8 mouse cellular contexts compared by ENCODE assay signal in genomic region chr8:84936962-84937546, GRCm38 (mm10). TPM values are rescaled to one million over a fixed set of nuclear protein-coding genes. Genes with fewer than 3 reads are reported as not detected.
DNase-seq lines count a peak whose midpoint lies in the region; ATAC-seq and TF ChIP-seq lines count a peak whose summit lies in the region.

Gene Mast1 (minus strand): TSS chr8:84937359.

- TF ChIP-seq CTCF in forebrain, postnatal 0 days (IDR thresholded peaks at IDR 0.05; ENCODE audit: low read depth): peak; percentile 81

- H3K36me3 ChIP-seq in forebrain, postnatal 0 days (ENCODE audit: insufficient read depth): peaks cover 6% of the 10 kb centered on the region
- no peaks in the 10 kb centered on the region for H3K36me3 ChIP-seq in intestine, embryonic 14.5 days (ENCODE audit: control insufficient read depth, insufficient read depth, low read length)
- no peaks in the 10 kb centered on the region for H3K36me3 ChIP-seq in limb, embryonic 11.5 days (ENCODE audit: control insufficient read depth, insufficient read depth, low read length)
- peaks cover 14% of the 10 kb centered on the region for H3K36me3 ChIP-seq in midbrain, embryonic 13.5 days

- DNase-seq in lung, adult 18-20 months: peak; percentile 34 to 43
- DNase-seq in lung, postnatal 25 days (ENCODE audit: low spot score): no peak
- peak; percentile 84 for DNase-seq in cerebellum, adult 8-10 months
- DNase-seq in forebrain, postnatal 0 days: peak; percentile 90
- peak; percentile 78 for DNase-seq in intestine, embryonic 14.5 days (ENCODE audit: low spot score)
- DNase-seq in limb, embryonic 11.5 days (ENCODE audit: low spot score): peak; percentile 73
- peak; percentile 48 to 80 for DNase-seq in spleen, postnatal 10 days (ENCODE audit: low spot score in 2 of 2)

- peak within 1 kb of the TSS; percentile 78 for H3K4me3 ChIP-seq in forebrain, postnatal 0 days (ENCODE audit: low read depth, low read length)
- peak within 1 kb of the TSS; percentile 39 for H3K4me3 ChIP-seq in intestine, embryonic 14.5 days (ENCODE audit: low read depth, low read length)
- H3K4me3 ChIP-seq in limb, embryonic 11.5 days (ENCODE audit: low read depth, low read length): peak within 1 kb of the TSS; percentile 40
- peak within 1 kb of the TSS; percentile 89 for H3K4me3 ChIP-seq in midbrain, embryonic 13.5 days (replicated peaks)

- under 1% methylated on average over 50 of the region's 50 CpGs for WGBS in forebrain, postnatal 0 days
- WGBS in intestine, embryonic 14.5 days: under 1% methylated on average over 49 of the region's 50 CpGs
- under 1% methylated on average over 50 of the region's 50 CpGs for WGBS in limb, embryonic 11.5 days
- under 1% methylated on average over 49 of the region's 50 CpGs for WGBS in midbrain, embryonic 13.5 days

- no peaks in the 10 kb centered on the region for H3K27me3 ChIP-seq in forebrain, postnatal 0 days (ENCODE audit: insufficient read depth, low read length)
- peaks cover 61% of the 10 kb centered on the region for H3K27me3 ChIP-seq in intestine, embryonic 14.5 days (replicated peaks; ENCODE audit: control insufficient read depth, insufficient read depth, low read length)
- H3K27me3 ChIP-seq in limb, embryonic 11.5 days (ENCODE audit: control insufficient read depth, insufficient read depth, low read length): peaks cover 41% of the 10 kb centered on the region
- H3K27me3 ChIP-seq in midbrain, embryonic 13.5 days: peaks cover 24% of the 10 kb centered on the region

- H3K9me3 ChIP-seq in forebrain, postnatal 0 days (ENCODE audit: low read length): no peaks in the 10 kb centered on the region
- no peaks in the 10 kb centered on the region for H3K9me3 ChIP-seq in intestine, embryonic 14.5 days (ENCODE audit: control insufficient read depth, low read length)
- H3K9me3 ChIP-seq in limb, embryonic 11.5 days (ENCODE audit: control insufficient read depth, low read length): no peaks in the 10 kb centered on the region; the same call in 1 of the 2 replicates
- H3K9me3 ChIP-seq in midbrain, embryonic 13.5 days: no peaks in the 10 kb centered on the region

- H3K9ac ChIP-seq in forebrain, postnatal 0 days: peak within 1 kb of the TSS; percentile 96
- peak within 1 kb of the TSS; percentile 17; the same call in 1 of the 2 replicates for H3K9ac ChIP-seq in intestine, embryonic 14.5 days (ENCODE audit: low read length)
- peak within 1 kb of the TSS; percentile 40; the same call in 1 of the 2 replicates for H3K9ac ChIP-seq in limb, embryonic 11.5 days (ENCODE audit: low read length)
- peak within 1 kb of the TSS; percentile 98 for H3K9ac ChIP-seq in midbrain, embryonic 13.5 days (replicated peaks)

- peak; percentile 74 for ATAC-seq in forebrain, postnatal 0 days
- peak; percentile 56; the same call in 1 of the 2 replicates for ATAC-seq in intestine, embryonic 14.5 days (replicated peaks; ENCODE audit: low FRiP score, low TSS enrichment, low read depth)
- ATAC-seq in limb, embryonic 11.5 days (ENCODE audit: insufficient number of reproducible peaks, low FRiP score, low TSS enrichment, low read depth): peak; percentile 27; the same call in 1 of the 2 replicates
- peak; percentile 73 for ATAC-seq in midbrain, embryonic 13.5 days

- H3K4me1 ChIP-seq in forebrain, postnatal 0 days (ENCODE audit: insufficient read depth): peaks cover 14% of the 10 kb centered on the region
- H3K4me1 ChIP-seq in intestine, embryonic 14.5 days (replicated peaks; ENCODE audit: control insufficient read depth, insufficient read depth, low read length): peaks cover 10% of the 10 kb centered on the region
- peaks cover 16% of the 10 kb centered on the region for H3K4me1 ChIP-seq in limb, embryonic 11.5 days (ENCODE audit: control insufficient read depth, insufficient read depth, low read length)
- peaks cover 38% of the 10 kb centered on the region for H3K4me1 ChIP-seq in midbrain, embryonic 13.5 days (replicated peaks)

- H3K27ac ChIP-seq in forebrain, postnatal 0 days (ENCODE audit: low read depth, low read length): peak within 1 kb of the TSS; percentile 95
- H3K27ac ChIP-seq in intestine, embryonic 14.5 days (ENCODE audit: low read depth): no peak within 1 kb of the TSS
- H3K27ac ChIP-seq in limb, embryonic 11.5 days (replicated peaks; ENCODE audit: low read depth, low read length): no peak within 1 kb of the TSS
- peak within 1 kb of the TSS; percentile 97 for H3K27ac ChIP-seq in midbrain, embryonic 13.5 days

- peak within 1 kb of the TSS; percentile 87 for H3K4me2 ChIP-seq in forebrain, postnatal 0 days (ENCODE audit: low read depth)
- peak within 1 kb of the TSS; percentile 62 for H3K4me2 ChIP-seq in intestine, embryonic 14.5 days (ENCODE audit: low read length)
- peak within 1 kb of the TSS; percentile 69 for H3K4me2 ChIP-seq in limb, embryonic 11.5 days (ENCODE audit: low read depth, severe bottlenecking)
- H3K4me2 ChIP-seq in midbrain, embryonic 13.5 days (replicated peaks): peak within 1 kb of the TSS; percentile 73

RNA-seq across cellular contexts. Expression of gene Mast1, which starts in this region (rescaled TPM):
- 39.7 and 57.7 TPM in 2 replicates for total RNA-seq in forebrain, postnatal 0 days (2014; rRNA removed)
- 44.2 and 63.8 TPM in 2 replicates for polyA plus RNA-seq in forebrain, postnatal 0 days (2015; fragmentation: Nextera tagmentation; extraction: Ambion mirVana)
- 2.3 and 2.6 TPM in 2 replicates for polyA plus RNA-seq in intestine, embryonic 14.5 days (2014; fragmentation: Nextera tagmentation; extraction: Ambion mirVana)
- 0.17 and 0.71 TPM in 2 replicates for polyA plus RNA-seq in limb, embryonic 11.5 days (2014; fragmentation: Nextera tagmentation; extraction: Ambion mirVana)
- polyA plus RNA-seq in midbrain, embryonic 13.5 days (2015; fragmentation: Nextera tagmentation; extraction: Ambion mirVana): 55.6 and 56.1 TPM in 2 replicates

Comparison
In these comparisons a context has a peak if more than half of its experiments do, and no peak if none do; other contexts are left out.
1. RNA of gene Mast1 (polyA plus RNA-seq): 44.2 to 63.8 TPM in forebrain, postnatal 0 days and 55.6 to 56.1 TPM in midbrain, embryonic 13.5 days; 2.3 to 2.6 TPM in intestine, embryonic 14.5 days and 0.17 to 0.71 TPM in limb, embryonic 11.5 days; every median in the first group is over 10 times any median in the second.
2. Peak in DNase-seq, ATAC-seq, H3K4me3 ChIP-seq, H3K9ac ChIP-seq and H3K4me2 ChIP-seq in limb, embryonic 11.5 days; RNA of the gene not detected or under 1 TPM.
3. H3K27ac ChIP-seq: peak in forebrain, postnatal 0 days (single experiment) and midbrain, embryonic 13.5 days (single experiment); none in intestine, embryonic 14.5 days (single experiment) and limb, embryonic 11.5 days (single experiment).
4. H3K4me3 ChIP-seq: peak in every context shown above with its lines; median percentile 89 in midbrain, embryonic 13.5 days; 78 in forebrain, postnatal 0 days; 40 in limb, embryonic 11.5 days; 39 in intestine, embryonic 14.5 days.
5. H3K9ac ChIP-seq: peak in every context shown above with its lines; median percentile 98 in midbrain, embryonic 13.5 days; 96 in forebrain, postnatal 0 days; 40 in limb, embryonic 11.5 days; 17 in intestine, embryonic 14.5 days.
6. Peak in every context shown above with its lines, with median percentiles within 50 percentile points of each other: ATAC-seq and H3K4me2 ChIP-seq.